Mouse (Mus musculus) liver, embryonic 14.5 days (tissue): ENCODE data around the gene Gnaq. TPM values are rescaled to one million over a fixed set of nuclear protein-coding genes. Genes with fewer than 3 reads are reported as not detected.

Experiments
- ATAC-seq: fragments of 200-750 bp; cut with Nextera tagmentation; 2 replicates; pipeline ENCODE4 v1.8.0; 2017; ENCODE audit warnings: moderate number of reproducible peaks, mild to moderate bottlenecking, moderate library complexity; ENCODE audit not compliant: insufficient read depth
- DNase-seq, 3 experiments: peaks; one replicate each; pipeline ENCODE4 v3.0.0-alpha.2; 2012 to 2013; ENCODE audit warnings: low read depth in 3 of 3, low spot score in 3 of 3
- H3K27ac ChIP-seq: fragments of 300-500 bp; sonication (generic); 2 replicates; pipeline ENCODE4 v1.5.1; 2014; ENCODE audit warnings: moderate library complexity, mild to moderate bottlenecking, control low read depth, inconsistent platforms
- H3K27me3 ChIP-seq: fragments of 300-500 bp; sonication (generic); 2 replicates; pipeline ENCODE4 v1.6.1; 2014; ENCODE audit warnings: mild to moderate bottlenecking, low read length, moderate library complexity; ENCODE audit not compliant: control insufficient read depth, insufficient read depth
- H3K36me3 ChIP-seq: fragments of 300-500 bp; sonication (generic); replicated peaks from 2 replicates; pipeline ENCODE4 v1.6.1; 2014; ENCODE audit warnings: low read depth; ENCODE audit not compliant: control insufficient read depth, insufficient read depth
- H3K4me1 ChIP-seq, 2 experiments: fragments of 200-500 bp in 1 of 2; fragments of 300-500 bp in 1 of 2; sonication (generic) in 1 of 2; replicated peaks; 2 replicates each; pipeline ENCODE4 v1.6.1; 2012 to 2014; ENCODE audit warnings: antibody characterized with exemption in 1 of 2, inconsistent platforms in 1 of 2, low read length in 1 of 2; ENCODE audit not compliant: control insufficient read depth in 2 of 2, insufficient read depth in 2 of 2
- H3K4me2 ChIP-seq: fragments of 300-500 bp; sonication (generic); 2 replicates; pipeline ENCODE4 v1.6.1; 2014; ENCODE audit warnings: low read depth, mild to moderate bottlenecking, control low read depth, moderate library complexity
- H3K4me3 ChIP-seq, 2 experiments: fragments of 200-500 bp in 1 of 2; fragments of 300-500 bp in 1 of 2; sonication (generic) in 1 of 2; 2 replicates each; pipeline ENCODE4 v1.5.1; 2012 to 2014; ENCODE audit warnings: low read depth in 2 of 2, low read length in 2 of 2, mild to moderate bottlenecking in 2 of 2, control low read depth in 1 of 2, inconsistent platforms in 1 of 2, moderate library complexity in 1 of 2; ENCODE audit not compliant: insufficient read depth in 1 of 2
- H3K9ac ChIP-seq: fragments of 300-500 bp; sonication (generic); replicated peaks from 2 replicates; pipeline ENCODE4 v1.6.1; 2014; ENCODE audit warnings: mild to moderate bottlenecking, control low read depth, moderate library complexity
- H3K9me3 ChIP-seq: fragments of 300-500 bp; sonication (generic); 2 replicates; pipeline ENCODE4 v1.6.1; 2016; ENCODE audit warnings: low read length, mixed read lengths; ENCODE audit not compliant: control insufficient read depth
- CTCF ChIP-seq: IDR thresholded peaks from 2 replicates; pipeline ENCODE4 v1.5.1; 2016; ENCODE audit warnings: antibody characterized with exemption, low read depth, control low read depth
- EP300 ChIP-seq: IDR thresholded peaks from 2 replicates; pipeline ENCODE4 v1.6.1; 2016; ENCODE audit warnings: antibody characterized with exemption, low read depth
- WGBS: fragments of 180-500 bp; shearing (Covaris S2); extraction: QIAGEN DNeasy Blood & Tissue Kit; methylation state at CpG from one replicate; pipeline ENCODE4 v1.1.7; 2014; ENCODE audit not compliant: insufficient replicate concordance; 5-methylcytosine and 5-hydroxymethylcytosine counted together
- polyA plus RNA-seq, 2 experiments: library from polyadenylated mRNA; depleted of rRNA in 1 of 2; stranded (reverse) in 1 of 2; unstranded in 1 of 2; fragments of >200 nt; fragmentation: Nextera tagmentation in 1 of 2; extraction: Ambion mirVana in 1 of 2; gene quantifications; 2 replicates each; pipeline versions ENCODE4 v1.2.1 to v1.2.3; 2012 to 2014

Gnaq gene
- polyA plus RNA-seq, 2 experiments, result 1.7 to 2.7 TPM

DNA sequence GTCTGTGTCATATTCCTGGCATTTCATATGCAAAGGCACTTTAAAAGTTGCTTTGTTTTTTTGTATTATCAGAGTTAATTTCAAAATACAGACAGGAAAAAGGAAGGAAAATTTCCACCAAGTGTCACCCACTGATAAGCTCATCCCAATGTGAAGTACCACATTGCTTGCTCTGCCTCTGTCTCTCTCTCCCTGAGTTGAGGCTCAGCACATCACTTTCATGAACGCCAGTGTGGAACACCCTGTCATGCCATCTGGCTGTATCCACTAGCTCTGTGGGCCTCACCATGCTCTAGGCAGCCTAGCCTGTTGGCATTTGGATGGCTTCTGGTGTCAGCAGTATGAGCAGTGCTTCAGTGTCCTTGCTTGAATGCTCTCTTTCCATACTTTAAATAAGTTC is 122.2 kb downstream of the Gnaq start:
- Histone ChIP-seq H3K36me3 (no peaks in the 10 kb centered on the region), H3K27ac (no peak overlapping the region), H3K9ac (no peak overlapping the region), H3K4me3 (no peak overlapping the region), H3K4me1 (peaks cover 0 to 11% of the 10 kb centered on the region in 2 experiments; a peak in 2 of 4 replicates), H3K4me2 (no peak overlapping the region), H3K9me3 (no peaks in the 10 kb centered on the region), H3K27me3 (no peaks in the 10 kb centered on the region)
- TF ChIP-seq CTCF (no peak), EP300 (no peak)
- DNase-seq (no peak), ATAC-seq (no peak)
- 4% methylated on average over 1 of the region's 1 CpGs for WGBS

DNA sequence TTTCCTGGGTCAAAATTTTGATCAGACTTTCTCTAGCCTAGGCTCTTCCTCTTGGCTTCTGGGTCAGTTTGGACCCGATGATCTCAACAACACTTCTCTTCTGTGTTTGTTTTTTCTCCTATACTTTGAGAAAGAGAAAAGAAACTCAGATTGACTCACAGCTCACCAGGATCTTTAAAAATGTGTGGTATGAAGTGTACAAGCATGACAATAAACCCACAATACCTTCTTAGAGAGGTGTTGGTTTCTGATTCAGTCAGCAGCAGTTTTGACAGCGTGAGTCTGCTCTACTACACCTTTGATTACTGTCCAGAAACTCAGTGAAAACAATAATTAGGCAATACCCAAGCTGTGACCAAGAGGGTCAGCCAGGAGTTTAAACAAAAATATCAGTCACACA is 122.7 kb downstream of the Gnaq start:
- Histone ChIP-seq H3K27ac (no peak overlapping the region), H3K27me3 (no peaks in the 10 kb centered on the region), H3K9ac (no peak overlapping the region), H3K36me3 (no peaks in the 10 kb centered on the region), H3K9me3 (no peaks in the 10 kb centered on the region), H3K4me3 (no peak overlapping the region), H3K4me1 (peaks cover 0 to 14% of the 10 kb centered on the region in 2 experiments; a peak in 2 of 4 replicates), H3K4me2 (no peak overlapping the region)
- ATAC-seq, result no peak
- DNase-seq, result no peak
- 49% methylated on average over 2 of the region's 2 CpGs for WGBS
- TF ChIP-seq EP300 (no peak), CTCF (no peak)

DNA sequence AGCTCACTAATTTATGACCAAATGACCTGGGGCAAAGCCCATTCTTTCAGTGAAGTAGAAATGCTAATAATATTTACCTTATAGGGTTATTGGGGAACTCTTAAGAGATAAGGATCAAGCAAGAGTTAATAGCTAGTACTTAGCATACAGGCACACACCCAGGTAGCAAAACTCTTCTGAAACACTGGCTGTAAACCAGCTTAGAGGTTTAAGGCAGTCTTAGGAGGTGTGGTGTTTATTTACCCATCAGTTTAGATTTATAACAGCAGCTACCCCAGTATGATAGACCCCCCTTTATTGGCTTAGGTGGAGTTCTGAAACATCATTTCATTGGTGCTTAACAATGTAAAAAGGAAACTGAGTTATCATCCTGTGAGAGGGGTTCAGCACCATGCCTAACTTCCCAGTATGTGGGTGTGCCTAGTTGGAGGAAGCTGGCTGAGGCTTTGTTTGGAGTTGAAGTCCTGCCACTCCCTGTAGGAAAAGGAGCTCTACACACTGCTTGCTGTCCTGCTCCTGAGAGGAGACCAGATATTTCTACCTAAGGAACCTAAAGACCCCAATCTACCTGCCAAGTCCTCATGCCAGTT is 126.2 kb downstream of the Gnaq start:
- TF ChIP-seq CTCF, result no peak
- no peak for TF ChIP-seq EP300
- no peak overlapping the region for H3K4me3 ChIP-seq
- no peaks in the 10 kb centered on the region for H3K9me3 ChIP-seq
- H3K4me1 ChIP-seq, result peaks cover 0 to 17% of the 10 kb centered on the region in 2 experiments; a peak in 2 of 4 replicates
- ATAC-seq (no peak), DNase-seq (no peak)
- H3K27me3 ChIP-seq, result no peaks in the 10 kb centered on the region
- no peak overlapping the region for H3K4me2 ChIP-seq
- H3K36me3 ChIP-seq, result no peaks in the 10 kb centered on the region
- no peak overlapping the region for H3K27ac ChIP-seq
- H3K9ac ChIP-seq, result no peak overlapping the region

GRCm38 (mm10) chr19:16259786-16260434 is 127.3 kb downstream of the Gnaq start:
- H3K27ac ChIP-seq, result no peak overlapping the region

DNA sequence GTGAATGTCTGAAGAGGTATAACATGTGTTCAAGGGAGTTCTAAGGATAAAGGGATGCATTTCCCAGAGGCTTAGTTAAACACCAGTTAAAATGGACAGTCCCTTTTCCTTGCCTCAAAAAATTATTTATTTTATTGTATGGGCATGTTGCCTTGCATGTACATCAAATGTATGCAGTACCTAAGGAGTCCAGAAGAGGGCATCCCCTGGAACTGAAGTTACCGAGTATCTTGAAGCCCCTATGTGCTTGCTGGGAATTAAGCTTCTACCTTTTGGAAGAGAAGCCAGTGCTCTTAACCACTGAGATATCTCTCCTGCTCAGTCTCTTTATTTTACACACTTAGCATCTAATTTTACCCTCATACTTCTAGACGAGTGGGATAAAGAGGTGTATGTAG is 127.8 kb downstream of the Gnaq start:
- H3K4me2 ChIP-seq, result no peak overlapping the region
- no peaks in the 10 kb centered on the region for H3K9me3 ChIP-seq
- peaks cover 0 to 15% of the 10 kb centered on the region in 2 experiments; a peak in 2 of 4 replicates for H3K4me1 ChIP-seq
- H3K27me3 ChIP-seq, result no peaks in the 10 kb centered on the region
- WGBS, result 46% methylated on average over 2 of the region's 2 CpGs
- no peak overlapping the region for H3K9ac ChIP-seq
- DNase-seq (peak; percentile 7 to 12 (median 11)), ATAC-seq (no peak)
- TF ChIP-seq EP300 (no peak), CTCF (peak; percentile 48; the same call in 1 of the 2 replicates)
- no peak overlapping the region for H3K4me3 ChIP-seq
- H3K27ac ChIP-seq, result no peak overlapping the region
- no peaks in the 10 kb centered on the region for H3K36me3 ChIP-seq

More at GRCm38 (mm10) chr19:16259786-16260434, 127.3 kb downstream of the Gnaq start:
- no peaks in the 10 kb centered on the region for H3K27me3 ChIP-seq
- peaks cover 0 to 17% of the 10 kb centered on the region in 2 experiments; a peak in 2 of 4 replicates for H3K4me1 ChIP-seq
- DNase-seq (no peak), ATAC-seq (no peak)
- H3K9ac ChIP-seq, result no peak overlapping the region
- no peak overlapping the region for H3K4me2 ChIP-seq
- 30% methylated on average over 6 of the region's 6 CpGs for WGBS
- no peaks in the 10 kb centered on the region for H3K36me3 ChIP-seq
- H3K9me3 ChIP-seq, result no peaks in the 10 kb centered on the region
- TF ChIP-seq CTCF (no peak), EP300 (no peak)
- H3K4me3 ChIP-seq, result no peak overlapping the region
